Mouse (Mus musculus): ENCODE measurements around the gene Zbtb25. TPM values are rescaled to one million over a fixed set of nuclear protein-coding genes. Genes with fewer than 3 reads are reported as not detected.

The Zbtb25 gene
- total and polyA plus RNA-seq, 3 experiments = 5.5 to 12.3 TPM; not detected in 1

GRCm38 (mm10) chr12:76368201-76368789, 1.1 kb downstream of the Zbtb25 start (continued):
- no peak for TF ChIP-seq ZC3H11A (IDR thresholded peaks at IDR 0.05; ENCODE audit: low read depth, low read length)
- TF ChIP-seq KAT2A (conservative IDR thresholded peaks at IDR 0.05; ENCODE audit: low read depth, low read length) = no peak

GRCm38 (mm10) chr12:76367096-76367995, 2.1 kb downstream of the Zbtb25 start:
- peak overlapping the region; percentile 67 to 87 for H3K4me3 ChIP-seq (ENCODE audit: control insufficient read depth in 1 of 2, insufficient read depth in 1 of 2, low read depth in 2 of 2, low read length in 2 of 2)
- peaks cover 0 to 40% of the 10 kb centered on the region in 2 experiments; a peak in 2 of 4 replicates for H3K36me3 ChIP-seq (ENCODE audit: control insufficient read depth in 1 of 2, insufficient read depth in 2 of 2, low read length in 2 of 2)
- H3K27ac ChIP-seq (ENCODE audit: control insufficient read depth, low read depth, low read length) = peak overlapping the region; percentile 97
- H3K27me3 ChIP-seq (ENCODE audit: control insufficient read depth in 1 of 2, insufficient read depth in 2 of 2, low read length in 2 of 2) = no peaks in the 10 kb centered on the region
- peaks cover 71% of the 10 kb centered on the region for H3K79me2 ChIP-seq (ENCODE audit: control insufficient read depth, insufficient read depth, low read length, poor library complexity)
- TF ChIP-seq ETS1 (IDR thresholded peaks at IDR 0.05; ENCODE audit: low read depth, low read length) = peak; percentile 29; the same call in 1 of the 2 replicates
- 0 out of 2 replicates have a peak, but pooled peaks have one; percentile 46 for TF ChIP-seq MAZ (IDR thresholded peaks at IDR 0.05; ENCODE audit: low read depth, low read length)
- TF ChIP-seq MAFK (IDR thresholded peaks at IDR 0.05; ENCODE audit: borderline replicate concordance, low read depth, low read length) = 0 out of 2 replicates have a peak, but pooled peaks have one; percentile 31
- 0 out of 2 replicates have a peak, but pooled peaks have one; percentile 3 for TF ChIP-seq TCF12 (IDR thresholded peaks at IDR 0.05; ENCODE audit: low read depth, low read length)
- TF ChIP-seq ZMIZ1 (IDR thresholded peaks at IDR 0.05; ENCODE audit: low read depth, low read length) = peak; percentile 45; the same call in 1 of the 2 replicates
- peak; percentile 4; the same call in 1 of the 2 replicates for TF ChIP-seq NELFE (IDR thresholded peaks at IDR 0.05; ENCODE audit: low read depth, low read length)
- peak; percentile 30; the same call in 1 of the 2 replicates for TF ChIP-seq HCFC1 (IDR thresholded peaks at IDR 0.05; ENCODE audit: low read depth, low read length)
- peak in 1 of 2 experiments; percentile 16; a peak in 1 of 4 replicates for TF ChIP-seq EP300 (IDR thresholded peaks at IDR 0.05; ENCODE audit: low read depth in 1 of 2, low read length in 2 of 2)
- TF ChIP-seq MEF2A (IDR thresholded peaks at IDR 0.05; ENCODE audit: extremely low read depth, insufficient replicate concordance, low read depth, low read length, poor library complexity, severe bottlenecking) = no peak
- TF ChIP-seq BHLHE40 (IDR thresholded peaks at IDR 0.05; ENCODE audit: borderline replicate concordance, low read depth, low read length) = no peak
- TF ChIP-seq MXI1 (IDR thresholded peaks at IDR 0.05; ENCODE audit: low read depth, low read length) = peak; percentile 36
- TF ChIP-seq MAX (IDR thresholded peaks at IDR 0.05; ENCODE audit: low read length) = peak; percentile 40; the same call in 1 of the 2 replicates
- TF ChIP-seq POLR2AphosphoS5 (IDR thresholded peaks at IDR 0.05; ENCODE audit: borderline replicate concordance, low read depth, low read length) = no peak
- peak in 1 of 2 experiments; percentile 40; a peak in 2 of 4 replicates for TF ChIP-seq POLR2A (IDR thresholded peaks at IDR 0.05; ENCODE audit: control insufficient read depth in 1 of 2, insufficient read depth in 1 of 2, low read depth in 1 of 2, low read length in 2 of 2, poor library complexity in 1 of 2)
- 0 out of 2 replicates have a peak, but pooled peaks have one; percentile 26 for TF ChIP-seq SIN3A (IDR thresholded peaks at IDR 0.05; ENCODE audit: low read length)
- peaks cover 26 to 36% of the 10 kb centered on the region in 2 experiments for H3K4me1 ChIP-seq (ENCODE audit: control insufficient read depth in 1 of 2, insufficient read depth in 2 of 2, low read length in 2 of 2)
- H3K9me3 ChIP-seq (replicated peaks; ENCODE audit: insufficient read depth, low read length) = no peaks in the 10 kb centered on the region
- peak; percentile 75 for DNase-seq (ENCODE audit: low read depth, low spot score)
- H3K9ac ChIP-seq (ENCODE audit: control insufficient read depth, low read depth, low read length, poor library complexity, severe bottlenecking) = peak overlapping the region; percentile 100
